Mouse (Mus musculus) kidney, postnatal 0 days (tissue): ENCODE results near the gene Fam104a. TPM values are rescaled to one million over a fixed set of nuclear protein-coding genes. Genes with fewer than 3 reads are reported as not detected.

Experiments
- ATAC-seq: fragments of 200-750 bp; cut with Nextera tagmentation; replicated peaks from 2 replicates; pipeline ENCODE4 v1.8.0; 2017; ENCODE audit warnings: low read depth, moderate number of reproducible peaks, moderate TSS enrichment, moderate library complexity; ENCODE audit not compliant: low FRiP score
- DNase-seq: peaks from one replicate; pipeline ENCODE4 v3.0.0-alpha.2; 2016; ENCODE audit warnings: low spot score
- H3K27ac ChIP-seq: fragments of 300-500 bp; sonication (generic); 2 replicates; pipeline ENCODE4 v1.5.1; 2014; ENCODE audit warnings: mild to moderate bottlenecking
- H3K27me3 ChIP-seq: fragments of 300-500 bp; sonication (generic); 2 replicates; pipeline ENCODE4 v1.6.1; 2014; ENCODE audit warnings: low read length, mixed read lengths; ENCODE audit not compliant: insufficient read depth
- H3K36me3 ChIP-seq: fragments of 300-500 bp; sonication (generic); 2 replicates; pipeline ENCODE4 v1.6.1; 2014; ENCODE audit warnings: low read length, mixed read lengths; ENCODE audit not compliant: insufficient read depth
- H3K4me1 ChIP-seq: fragments of 300-500 bp; sonication (generic); replicated peaks from 2 replicates; pipeline ENCODE4 v1.6.1; 2014; ENCODE audit warnings: antibody characterized with exemption, low read length, mixed read lengths; ENCODE audit not compliant: insufficient read depth
- H3K4me2 ChIP-seq: fragments of 300-500 bp; sonication (generic); 2 replicates; pipeline ENCODE4 v1.6.1; 2014; ENCODE audit warnings: mild to moderate bottlenecking, low read length, moderate library complexity, mixed read lengths
- H3K4me3 ChIP-seq: fragments of 300-500 bp; sonication (generic); replicated peaks from 2 replicates; pipeline ENCODE4 v1.5.1; 2014; ENCODE audit warnings: low read depth, low read length
- H3K9ac ChIP-seq: fragments of 300-500 bp; sonication (generic); 2 replicates; pipeline ENCODE4 v1.6.1; 2014; ENCODE audit warnings: low read depth, low read length
- H3K9me3 ChIP-seq: fragments of 300-500 bp; sonication (generic); replicated peaks from 2 replicates; pipeline ENCODE4 v1.6.1; 2016; ENCODE audit warnings: low read length, inconsistent platforms, mixed read lengths
- CTCF ChIP-seq: IDR thresholded peaks from 2 replicates; pipeline ENCODE4 v1.5.1; 2016; ENCODE audit warnings: antibody characterized with exemption, low read depth, mild to moderate bottlenecking, moderate library complexity
- WGBS: fragments of 180-500 bp; shearing (Covaris S2); extraction: QIAGEN DNeasy Blood & Tissue Kit; methylation state at CpG from one replicate; pipeline ENCODE4 v1.1.7; 2014; 5-methylcytosine and 5-hydroxymethylcytosine counted together
- polyA plus RNA-seq: library from polyadenylated mRNA; unstranded; fragments of >200 nt; fragmentation: Nextera tagmentation; extraction: Ambion mirVana; gene quantifications from 2 replicates; pipeline ENCODE4 v1.2.1, GENCODE M21; 2015

Fam104a gene
- polyA plus RNA-seq, 1 experiment from 2014 or later: 49.7 TPM

- Histone ChIP-seq H3K9me3 (no peaks in the 10 kb centered on the region), H3K9ac (no peak overlapping the region), H3K4me1 (peaks cover 9% of the 10 kb centered on the region; the same call in 1 of the 2 replicates), H3K27ac (no peak overlapping the region), H3K27me3 (no peaks in the 10 kb centered on the region), H3K36me3 (peaks cover 6% of the 10 kb centered on the region), H3K4me3 (no peak overlapping the region), H3K4me2 (no peak overlapping the region)
- WGBS: 85% methylated on average over 2 of the region's 2 CpGs
- no peak for ATAC-seq
- no peak for DNase-seq
- TF ChIP-seq CTCF: no peak
These were observed 3.0 kb downstream of the Fam104a start for GRCm38 (mm10) chr11:113680954-113681353.

GRCm38 (mm10) chr11:113678373-113678772 lies 5.6 kb downstream of the Fam104a start:
- ATAC-seq (no peak), DNase-seq (no peak)
- Histone ChIP-seq H3K9me3 (no peaks in the 10 kb centered on the region), H3K27me3 (no peaks in the 10 kb centered on the region), H3K4me3 (no peak overlapping the region), H3K36me3 (peaks cover 21% of the 10 kb centered on the region), H3K27ac (no peak overlapping the region; the same call in 1 of the 2 replicates), H3K4me1 (peaks cover 9% of the 10 kb centered on the region; the same call in 1 of the 2 replicates), H3K9ac (no peak overlapping the region), H3K4me2 (no peak overlapping the region)
- WGBS: 67% methylated on average over 8 of the region's 8 CpGs
- peak; percentile 22; the same call in 1 of the 2 replicates for TF ChIP-seq CTCF

- H3K9ac ChIP-seq: no peak overlapping the region
- H3K36me3 ChIP-seq: peaks cover 27% of the 10 kb centered on the region
- H3K4me3 ChIP-seq: no peak overlapping the region
- TF ChIP-seq CTCF: no peak
- WGBS: 98% methylated on average over 2 of the region's 2 CpGs
- no peaks in the 10 kb centered on the region for H3K27me3 ChIP-seq
- no peaks in the 10 kb centered on the region for H3K9me3 ChIP-seq
- ATAC-seq (no peak), DNase-seq (no peak)
- peaks cover 9% of the 10 kb centered on the region; the same call in 1 of the 2 replicates for H3K4me1 ChIP-seq
- H3K27ac ChIP-seq: no peak overlapping the region
- no peak overlapping the region for H3K4me2 ChIP-seq
These were observed 6.6 kb downstream of the Fam104a start for GRCm38 (mm10) chr11:113677378-113677777.

- Histone ChIP-seq H3K9me3 (no peaks in the 10 kb centered on the region), H3K9ac (no peak overlapping the region), H3K27me3 (no peaks in the 10 kb centered on the region), H3K4me1 (peaks cover 9% of the 10 kb centered on the region; the same call in 1 of the 2 replicates), H3K36me3 (peaks cover 29% of the 10 kb centered on the region), H3K4me2 (no peak overlapping the region), H3K27ac (no peak overlapping the region), H3K4me3 (no peak overlapping the region)
- no peak for DNase-seq
- no peak for ATAC-seq
- 87% methylated on average over 2 of the region's 2 CpGs for WGBS
- TF ChIP-seq CTCF: no peak
These were observed 7.1 kb downstream of the Fam104a start for GRCm38 (mm10) chr11:113676847-113677246.

GRCm38 (mm10) chr11:113674595-113674994 lies 9.4 kb downstream of the Fam104a start:
- Histone ChIP-seq H3K27ac (no peak overlapping the region), H3K4me3 (no peak overlapping the region), H3K9me3 (no peaks in the 10 kb centered on the region), H3K4me2 (no peak overlapping the region), H3K4me1 (no peaks in the 10 kb centered on the region), H3K36me3 (peaks cover 31% of the 10 kb centered on the region), H3K27me3 (no peaks in the 10 kb centered on the region), H3K9ac (no peak overlapping the region)
- no peak for DNase-seq
- ATAC-seq: no peak
- TF ChIP-seq CTCF: no peak
- WGBS: 89% methylated on average over 5 of the region's 5 CpGs

- Histone ChIP-seq H3K27me3 (no peaks in the 10 kb centered on the region), H3K27ac (no peak overlapping the region), H3K36me3 (peaks cover 31% of the 10 kb centered on the region), H3K9me3 (no peaks in the 10 kb centered on the region), H3K4me1 (peaks cover 1% of the 10 kb centered on the region; the same call in 1 of the 2 replicates), H3K9ac (0 out of 2 replicates have a peak overlapping the region, but pooled peaks have one; percentile 4), H3K4me2 (no peak overlapping the region), H3K4me3 (no peak overlapping the region)
- ATAC-seq (no peak), DNase-seq (no peak)
- no peak for TF ChIP-seq CTCF
- WGBS: 87% methylated on average over 4 of the region's 4 CpGs
These were observed 10.3 kb downstream of the Fam104a start for GRCm38 (mm10) chr11:113673614-113674013.

- ATAC-seq (no peak), DNase-seq (no peak)
- Histone ChIP-seq H3K27me3 (no peaks in the 10 kb centered on the region), H3K9ac (no peak overlapping the region), H3K36me3 (peaks cover 17% of the 10 kb centered on the region; the same call in 1 of the 2 replicates), H3K4me2 (no peak overlapping the region), H3K9me3 (no peaks in the 10 kb centered on the region), H3K27ac (no peak overlapping the region), H3K4me3 (no peak overlapping the region), H3K4me1 (peaks cover 12% of the 10 kb centered on the region)
- 61% methylated on average over 4 of the region's 4 CpGs for WGBS
- TF ChIP-seq CTCF: no peak
These were observed 14.2 kb downstream of the Fam104a start for GRCm38 (mm10) chr11:113669711-113670110.
